Mouse (Mus musculus): ENCODE data around the gene Hsp90ab1.

Hsp90ab1 gene

DNA sequence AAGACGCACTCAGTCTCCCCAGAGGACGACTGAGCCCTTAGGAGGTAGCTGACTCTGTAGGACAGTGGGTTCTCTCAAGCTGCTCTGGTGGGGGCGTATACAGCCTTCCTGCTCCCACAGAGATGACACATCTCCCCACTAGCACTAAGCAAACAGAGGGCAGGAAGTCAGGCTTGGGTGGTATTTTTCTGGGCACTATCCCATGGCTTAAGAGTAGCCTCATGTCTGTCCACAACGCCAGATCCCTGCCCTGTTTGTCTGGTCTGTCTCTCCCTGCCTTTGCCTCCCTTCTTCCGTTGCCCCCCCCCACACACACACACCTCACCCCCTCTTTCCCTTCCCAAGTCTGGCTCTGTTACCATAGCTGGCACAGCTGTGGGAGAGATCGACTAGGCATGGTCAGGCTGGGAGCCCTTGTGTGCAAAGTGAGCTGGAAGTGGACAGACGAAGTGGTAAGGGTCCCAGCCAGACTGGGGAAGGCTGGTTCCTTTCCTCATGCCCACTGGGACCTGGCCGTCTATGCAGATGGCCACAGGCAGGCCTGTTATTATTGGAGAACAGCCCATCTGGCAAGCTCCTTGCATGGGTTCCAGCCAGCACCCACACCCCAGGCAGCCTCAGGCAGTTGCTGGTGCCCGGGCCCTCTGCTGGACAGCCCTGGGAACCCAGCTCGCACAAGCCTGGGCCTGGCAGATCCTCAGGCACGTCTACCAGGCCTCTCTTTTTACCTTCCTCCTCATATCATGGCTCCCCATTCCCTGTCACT is 23.7 kb upstream of the Hsp90ab1 start:
- 22% methylated on average over 11 of the region's 11 CpGs for WGBS

DNA sequence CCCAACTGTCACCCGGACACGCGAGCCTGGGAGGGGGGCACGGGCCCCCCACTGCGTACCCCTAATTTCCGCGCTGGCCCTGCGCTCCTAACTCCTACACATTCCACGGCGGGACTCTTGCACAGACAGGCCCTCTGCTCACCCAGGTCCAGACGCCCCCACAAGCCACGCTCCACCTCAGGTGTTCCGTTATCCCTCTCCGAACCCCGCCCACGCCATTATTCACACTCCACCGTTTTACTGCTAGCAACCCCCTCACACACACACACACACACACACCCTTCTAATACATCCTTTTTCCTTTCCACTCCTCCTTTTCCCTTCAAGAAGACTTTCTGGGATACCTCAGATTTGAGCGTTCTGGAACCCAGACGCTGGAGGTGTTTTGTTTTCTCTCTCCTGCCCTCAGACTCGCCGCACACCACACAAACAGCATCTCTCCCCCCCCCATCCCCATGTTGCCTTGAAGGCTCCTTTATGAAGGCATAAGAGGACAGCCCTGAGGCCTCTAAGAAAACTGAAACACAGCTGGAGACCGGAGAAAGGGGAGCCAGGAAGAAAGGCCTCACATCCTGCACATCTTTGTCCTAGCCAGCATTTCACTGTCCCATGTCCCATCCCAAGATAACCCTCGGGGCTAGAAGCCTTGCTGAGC is 22.8 kb upstream of the Hsp90ab1 start:
- 11% methylated on average over 23 of the region's 23 CpGs for WGBS

DNA sequence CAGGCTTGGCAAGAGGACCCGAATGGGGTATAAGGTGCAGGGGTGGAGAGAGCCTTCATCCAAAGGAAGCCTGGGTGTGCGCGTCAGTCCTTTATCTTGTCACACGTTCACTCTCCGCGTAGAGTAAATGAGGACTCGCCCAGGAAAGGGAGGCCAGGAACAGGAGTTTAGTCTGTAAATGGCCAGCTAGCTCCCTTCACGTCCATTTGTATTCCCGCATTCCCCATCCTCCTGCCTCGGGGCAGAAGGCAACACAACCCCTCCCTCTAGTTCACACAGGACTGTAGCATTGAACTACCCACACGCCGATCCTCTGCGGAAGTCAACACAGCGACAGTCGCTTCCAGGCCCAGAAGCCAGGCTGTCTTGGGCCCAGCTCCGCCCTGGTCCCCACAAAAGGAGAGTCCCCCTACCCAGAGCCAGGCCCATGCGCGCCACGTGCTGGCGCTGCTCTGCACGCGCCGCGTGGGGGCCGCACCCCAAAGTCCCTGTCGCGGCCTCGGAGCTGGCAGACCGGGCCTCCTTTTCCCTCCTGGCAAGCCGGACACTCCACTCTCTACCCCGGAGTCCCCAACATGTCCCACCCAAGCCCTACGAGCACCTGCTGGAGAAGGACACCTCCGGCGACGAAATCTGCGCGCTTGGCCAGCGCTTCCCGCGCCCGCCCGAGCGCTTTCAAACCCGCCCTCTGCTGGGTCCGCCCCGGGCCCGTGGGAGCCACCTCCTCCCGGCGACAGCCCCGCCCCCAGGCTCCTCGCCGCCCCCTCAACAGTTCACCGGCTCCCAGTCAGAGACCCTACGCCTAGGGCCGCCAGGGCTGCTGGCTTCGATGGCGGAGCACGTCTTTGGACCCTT is 22.0 kb upstream of the Hsp90ab1 start:
- WGBS = 4% methylated on average over 57 of the region's 58 CpGs

DNA sequence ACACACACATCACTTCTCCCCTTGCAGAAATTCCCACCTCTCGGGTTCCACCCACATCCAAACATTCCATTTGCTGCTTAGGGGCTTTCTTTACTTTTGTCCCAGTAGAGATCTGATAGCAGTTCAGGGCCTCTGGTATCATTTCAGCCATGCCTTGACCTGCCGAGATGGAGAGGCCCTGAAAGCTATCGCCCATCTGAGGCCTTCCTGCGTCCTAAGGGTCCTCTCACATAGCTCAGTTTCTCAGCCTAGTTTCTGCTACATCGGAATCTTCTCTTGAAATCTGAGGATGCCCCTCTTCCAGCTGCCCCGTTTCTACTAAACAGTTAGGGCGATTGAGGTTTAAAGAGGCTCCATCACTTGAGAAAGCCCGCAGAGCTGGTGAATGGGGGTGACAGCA is 21.1 kb upstream of the Hsp90ab1 start:
- 76% methylated on average over 8 of the region's 8 CpGs for WGBS

DNA sequence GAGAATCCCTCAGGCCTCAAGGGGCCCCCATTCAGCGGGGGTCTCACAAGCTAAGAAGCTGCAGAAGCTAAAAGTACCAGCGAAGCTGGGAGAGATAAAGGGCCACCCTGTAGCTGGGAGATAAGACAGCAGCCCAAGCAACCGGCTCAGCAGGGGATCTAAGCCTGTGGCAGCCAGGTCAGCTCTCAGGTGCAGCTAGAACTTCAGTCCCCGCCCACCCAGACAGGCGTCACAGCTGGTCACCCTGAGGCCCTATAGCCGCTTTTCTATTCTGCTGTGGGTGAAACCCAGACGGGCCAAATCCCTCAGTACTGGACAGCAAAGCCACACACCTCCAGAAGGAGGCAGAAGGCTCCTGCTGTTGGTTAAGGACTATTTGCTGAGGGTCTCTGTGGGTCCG is 20.4 kb upstream of the Hsp90ab1 start:
- 79% methylated on average over 8 of the region's 8 CpGs for WGBS

DNA sequence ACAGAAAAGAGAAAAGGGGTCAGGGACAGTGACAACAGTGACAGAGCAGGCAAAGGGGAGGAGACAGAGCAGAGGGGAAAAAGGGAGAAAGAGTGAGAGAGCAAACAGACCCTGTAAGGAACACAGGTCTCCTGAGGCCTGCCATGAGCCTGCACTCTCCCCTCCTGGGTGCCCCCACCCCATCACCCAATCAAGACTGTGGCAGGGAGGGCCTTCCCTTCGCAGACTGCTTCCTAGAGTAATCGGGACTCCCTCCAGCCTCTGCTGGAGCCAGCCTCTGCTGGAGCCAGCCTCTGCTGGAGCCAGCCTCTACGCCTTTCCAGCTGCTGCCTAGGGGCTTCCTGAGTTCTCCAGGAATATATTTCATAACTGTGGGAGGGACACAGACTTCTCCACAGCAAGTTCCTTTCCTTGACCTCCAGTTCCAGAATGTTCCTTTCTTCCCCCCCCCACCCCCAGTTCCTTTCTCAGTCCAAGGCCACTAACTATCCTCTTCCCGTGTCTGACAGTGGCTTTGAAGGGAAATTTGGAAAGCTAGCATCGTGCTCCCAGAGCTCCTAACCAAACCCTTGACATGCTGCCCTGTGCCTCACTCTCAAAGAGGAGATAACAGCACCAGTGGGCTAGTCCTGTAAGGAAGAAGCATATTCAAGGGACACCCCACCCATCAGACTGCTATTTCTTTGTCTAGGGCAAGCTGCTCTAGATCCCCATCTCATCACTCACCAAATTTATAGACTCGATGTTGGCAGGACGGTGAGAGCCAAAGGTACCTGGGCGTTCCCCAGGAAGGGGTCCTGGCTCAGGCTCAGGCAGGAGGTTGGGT is 19.7 kb upstream of the Hsp90ab1 start:
- WGBS = 47% methylated on average over 8 of the region's 8 CpGs

DNA sequence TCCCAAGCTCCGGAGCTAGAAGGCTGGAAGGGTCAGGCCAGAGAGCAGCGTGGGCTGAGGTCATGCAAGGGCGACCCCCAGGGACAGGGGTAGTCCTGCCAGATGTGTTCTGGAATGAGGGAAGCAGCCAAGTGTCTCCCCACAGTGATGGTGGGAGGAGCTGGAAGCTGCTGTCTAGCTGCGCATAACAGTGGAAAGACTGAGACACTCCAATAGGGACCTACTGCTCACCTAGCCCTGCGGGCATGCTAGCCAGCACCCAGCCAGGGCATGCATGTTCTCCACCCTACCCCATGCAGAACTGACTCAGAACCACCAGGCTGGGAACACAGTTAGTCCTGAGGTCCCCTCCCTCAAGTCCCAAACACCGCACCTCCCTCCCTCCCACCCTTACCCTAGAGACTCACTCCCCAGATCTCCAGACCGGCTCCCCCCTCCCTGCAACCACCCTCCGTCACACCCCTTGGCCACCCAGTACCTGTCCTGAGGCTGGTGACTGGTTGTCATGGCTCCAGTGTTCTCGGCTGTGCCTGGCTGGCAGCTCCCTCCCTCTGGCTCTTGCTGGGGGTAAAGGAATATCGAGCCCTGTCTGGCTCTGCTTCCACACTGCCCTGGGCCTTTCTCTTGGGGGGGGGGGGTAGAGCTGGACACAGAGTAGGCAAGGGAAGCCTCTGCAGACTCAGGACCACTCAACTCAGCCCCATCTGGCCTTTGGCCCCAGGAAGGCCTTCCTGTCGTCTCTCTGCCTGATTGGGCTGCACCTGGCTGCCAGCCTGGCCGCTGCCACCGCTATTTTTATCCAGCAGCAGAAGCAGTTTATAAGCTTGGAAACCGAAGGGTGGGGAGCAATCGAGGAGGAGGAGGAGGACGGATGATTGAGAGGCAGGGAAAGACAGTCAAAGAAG is 18.9 kb upstream of the Hsp90ab1 start:
- WGBS = 43% methylated on average over 16 of the region's 16 CpGs

DNA sequence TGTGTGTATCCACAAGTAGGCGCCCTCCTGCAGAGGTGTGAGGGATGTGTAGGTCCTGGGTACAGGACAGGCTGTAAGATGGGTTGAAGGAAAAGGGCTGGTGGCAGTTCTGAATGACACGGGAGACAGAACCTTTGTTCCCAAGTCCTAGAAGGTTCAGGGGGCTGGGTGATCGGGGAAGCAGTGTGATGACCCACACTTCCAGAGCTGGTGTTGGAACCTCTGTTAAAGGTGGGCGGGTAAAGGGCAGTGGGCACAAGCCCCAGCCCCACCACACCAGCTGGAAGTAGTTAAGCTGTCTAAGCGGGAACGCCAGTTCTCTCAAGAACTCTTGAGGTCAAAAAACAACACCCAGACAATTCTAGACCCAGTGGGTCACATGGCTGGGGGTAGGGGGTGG is 17.3 kb upstream of the Hsp90ab1 start:
- 92% methylated on average over 6 of the region's 6 CpGs for WGBS

DNA sequence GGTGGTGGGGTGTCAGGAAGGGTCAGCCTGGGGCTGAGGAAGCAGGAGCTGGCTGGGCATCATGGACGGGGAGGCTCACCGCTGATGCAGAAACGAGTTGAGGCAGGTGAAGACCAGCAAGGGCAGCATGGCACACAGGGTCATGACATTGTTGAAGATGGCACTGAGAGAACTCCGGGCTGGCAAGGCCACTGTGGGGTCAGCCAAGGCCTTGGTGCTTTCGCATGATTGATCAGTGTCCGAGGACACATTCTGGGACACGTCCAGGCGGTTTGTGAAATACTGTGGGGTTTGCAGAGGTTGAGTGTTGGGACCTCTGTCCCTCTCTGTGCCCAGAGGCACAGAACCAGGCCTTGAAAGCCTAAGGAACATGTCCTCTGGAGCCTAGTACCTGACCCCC is 16.8 kb upstream of the Hsp90ab1 start:
- 92% methylated on average over 8 of the region's 8 CpGs for WGBS

DNA sequence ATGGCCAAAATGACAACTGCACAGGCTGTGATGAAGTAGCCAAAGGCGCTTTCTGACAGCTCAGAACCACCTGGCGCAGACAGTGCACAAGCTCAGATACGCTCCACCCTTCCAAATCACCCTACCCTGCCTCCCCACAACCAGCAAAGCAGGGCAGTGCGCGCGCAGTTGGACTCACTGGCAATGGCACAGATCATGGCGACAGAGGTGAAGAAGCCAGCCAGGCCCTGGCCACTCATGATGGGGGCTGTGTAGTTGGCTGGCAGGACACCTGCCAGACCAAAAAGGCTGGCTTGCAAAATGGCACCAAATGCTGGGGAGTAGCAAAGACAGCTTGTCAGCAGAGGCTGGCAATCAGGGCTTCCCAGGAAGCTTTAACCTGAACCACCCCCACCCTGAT is 16.2 kb upstream of the Hsp90ab1 start:
- WGBS = 97% methylated on average over 7 of the region's 7 CpGs

DNA sequence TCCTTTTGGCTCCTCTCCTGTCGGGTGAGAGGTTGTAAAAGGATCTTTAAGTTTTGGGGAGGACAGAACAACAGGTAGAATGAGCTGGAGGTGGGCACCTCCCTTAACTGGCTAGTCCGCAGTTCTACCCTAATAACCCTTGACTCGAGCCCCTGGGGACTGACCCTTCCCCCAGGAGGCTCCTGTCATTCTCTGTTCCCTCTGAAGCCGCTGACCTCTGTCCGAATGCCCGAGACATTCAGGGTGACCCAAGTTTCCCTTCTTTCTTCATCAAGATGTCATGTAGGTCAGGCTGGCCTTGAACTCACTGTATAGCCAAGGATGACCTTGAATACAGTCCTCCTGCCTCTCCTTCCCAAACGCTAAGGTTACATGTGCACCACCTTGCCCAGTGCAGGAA is 15.3 kb upstream of the Hsp90ab1 start:
- WGBS = 97% methylated on average over 7 of the region's 7 CpGs

DNA sequence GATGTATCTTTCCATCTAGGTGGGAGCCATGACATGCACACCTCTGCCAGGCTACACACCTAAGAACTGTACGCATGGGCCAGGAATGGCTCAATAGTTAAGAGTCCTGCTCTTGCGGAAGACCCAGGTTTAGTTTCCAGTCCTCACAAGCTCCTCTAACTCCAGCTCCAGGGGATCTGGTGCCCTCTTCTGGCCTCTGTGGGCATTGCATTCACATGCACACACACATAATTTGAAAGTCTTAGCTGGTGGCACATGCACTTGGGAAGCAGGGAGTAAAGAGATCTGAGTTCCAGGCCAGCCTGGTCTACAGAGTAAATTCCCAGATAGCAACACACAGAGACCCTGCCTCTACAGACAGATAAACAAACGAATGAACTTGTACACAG is 13.4 kb upstream of the Hsp90ab1 start:
- WGBS = 96% methylated on average over 3 of the region's 3 CpGs

DNA sequence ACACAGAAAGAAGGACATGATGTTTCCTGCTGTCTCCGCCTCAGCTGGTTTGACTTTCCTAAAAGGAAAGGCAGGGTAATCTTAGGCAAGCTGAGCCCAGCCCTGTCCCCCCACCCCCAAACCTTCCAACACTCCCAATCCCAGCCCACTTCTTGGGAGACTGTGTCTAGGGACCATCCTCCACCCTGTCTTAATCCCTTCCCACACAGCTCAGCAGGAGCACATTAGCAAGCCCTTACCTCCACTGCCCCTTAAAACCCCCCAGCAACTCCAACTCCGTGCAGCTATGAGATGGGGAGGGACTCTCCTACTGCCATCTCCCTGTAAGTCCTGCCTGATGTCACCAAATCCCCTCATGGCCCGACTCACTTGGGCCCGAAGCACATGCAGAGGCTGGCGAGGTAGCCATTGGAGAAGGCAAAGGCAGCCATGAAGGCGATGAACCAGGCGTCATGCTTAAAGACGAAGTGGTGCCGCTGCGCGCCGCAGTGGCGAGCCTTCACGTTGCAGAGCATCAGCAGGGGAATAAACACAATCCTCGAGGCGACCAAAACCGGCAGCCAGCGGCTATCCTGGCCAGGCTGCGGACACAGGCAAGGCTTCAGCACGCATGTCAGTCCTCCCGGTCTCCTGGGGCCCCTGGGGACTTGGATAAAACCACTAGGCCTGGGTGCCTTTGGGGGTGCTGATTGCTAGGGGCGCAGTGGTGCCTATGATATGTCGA is 12.8 kb upstream of the Hsp90ab1 start:
- WGBS = 69% methylated on average over 23 of the region's 23 CpGs

DNA sequence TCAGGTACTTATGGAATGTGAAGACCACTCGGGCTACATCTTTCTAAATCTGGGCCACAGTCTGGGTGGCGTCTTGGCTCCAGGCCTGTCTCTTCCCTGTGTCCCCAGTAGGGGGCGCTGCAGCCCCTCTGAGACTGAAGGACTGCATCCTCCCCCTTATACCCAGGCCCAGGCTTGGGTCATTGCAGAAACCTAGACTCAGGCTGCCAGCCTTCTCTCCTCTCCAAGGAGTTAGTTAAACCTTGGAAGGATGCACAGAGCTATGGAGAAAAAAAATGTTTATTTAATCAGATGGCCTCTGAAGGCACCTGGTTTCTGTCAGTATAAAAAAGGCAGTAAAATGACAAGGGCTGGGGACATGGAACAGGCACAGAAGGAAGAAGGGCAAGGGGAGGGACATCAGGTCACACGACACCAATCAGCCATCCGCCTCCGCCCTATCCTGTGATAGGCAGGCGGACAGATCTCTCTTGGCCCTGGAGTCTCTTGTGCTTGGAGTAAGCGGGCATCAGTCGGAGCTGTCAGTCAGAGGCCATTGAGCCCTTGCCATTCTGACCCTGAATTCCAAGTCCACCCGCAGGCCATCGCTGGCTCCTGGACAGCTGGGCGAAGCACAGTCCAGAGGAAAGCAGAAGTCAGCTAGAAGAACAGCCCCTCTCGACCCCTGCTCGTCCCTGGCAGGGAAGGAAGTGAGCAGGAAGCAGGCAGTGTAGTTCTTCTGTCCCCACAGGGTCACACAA is 12.0 kb upstream of the Hsp90ab1 start:
- 34% methylated on average over 14 of the region's 14 CpGs for WGBS

DNA sequence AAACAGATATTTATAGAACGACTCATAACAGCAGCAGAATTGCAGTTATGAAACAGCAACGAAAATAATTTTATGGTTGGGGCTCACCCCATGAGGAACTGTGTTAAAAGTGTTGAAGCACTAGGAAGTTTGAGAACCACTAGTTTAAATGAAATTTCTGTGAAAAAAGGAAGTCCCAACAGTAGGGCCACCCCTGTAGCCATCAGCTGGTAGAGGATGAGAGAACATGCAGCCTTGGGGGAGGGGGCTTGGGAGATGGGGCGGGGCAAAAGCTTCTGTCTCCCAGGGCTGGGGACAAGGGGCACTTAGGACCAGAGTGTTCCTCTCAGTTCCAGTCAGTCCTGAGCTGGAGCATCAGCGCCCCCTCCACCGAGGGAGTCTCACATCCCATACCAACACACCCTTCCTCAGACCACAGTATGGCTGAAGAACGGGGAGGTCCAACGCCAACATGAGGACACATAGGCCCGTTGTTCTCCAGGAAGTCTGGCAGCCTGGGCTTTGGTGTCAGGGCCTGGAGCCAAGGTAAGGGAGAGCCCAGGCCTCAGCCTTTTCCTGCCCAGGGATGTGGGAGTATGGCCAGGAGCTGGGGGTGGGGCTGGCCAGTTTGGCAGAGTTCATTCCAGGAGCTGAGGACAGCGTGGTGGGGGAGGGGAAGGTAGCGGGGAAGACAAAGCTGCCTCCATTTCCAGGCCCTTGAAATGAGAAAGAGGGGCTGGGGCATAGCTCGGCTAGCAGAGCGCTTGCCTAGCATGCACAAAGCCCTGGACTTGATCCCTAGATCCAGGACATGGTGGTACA is 11.2 kb upstream of the Hsp90ab1 start:
- WGBS = 35% methylated on average over 12 of the region's 12 CpGs

DNA sequence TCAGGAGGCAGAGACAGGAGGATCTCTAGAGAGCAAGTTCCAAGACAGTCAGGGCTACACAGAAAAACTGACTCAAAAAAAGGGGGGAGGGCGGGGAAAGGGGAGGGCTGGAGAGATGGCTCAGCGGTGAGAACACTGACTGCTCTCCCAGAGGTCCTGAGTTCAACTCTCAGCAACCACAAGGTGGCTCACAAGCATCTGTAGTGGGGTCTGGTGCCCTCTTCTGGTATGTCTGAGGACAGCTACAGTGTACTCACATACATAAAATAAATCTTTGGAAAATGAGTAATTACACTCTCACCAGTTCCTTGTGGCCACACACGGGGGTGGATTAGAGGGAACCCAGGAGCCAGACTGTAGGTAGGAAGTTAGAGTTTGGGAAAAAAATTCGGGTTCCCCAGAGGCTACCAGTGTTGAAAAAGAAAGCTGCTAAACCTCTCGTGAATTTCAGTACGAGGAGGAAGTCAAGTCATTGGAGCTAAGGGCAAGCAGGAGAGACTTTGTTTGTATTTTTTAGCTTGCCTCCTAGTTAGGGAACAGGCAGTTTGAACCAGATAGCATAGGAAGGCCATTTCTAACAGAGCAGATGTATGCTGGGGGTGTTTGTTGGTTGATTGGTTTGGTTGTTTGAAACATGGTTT is 9.8 kb upstream of the Hsp90ab1 start:
- 50% methylated on average over 6 of the region's 6 CpGs for WGBS

DNA sequence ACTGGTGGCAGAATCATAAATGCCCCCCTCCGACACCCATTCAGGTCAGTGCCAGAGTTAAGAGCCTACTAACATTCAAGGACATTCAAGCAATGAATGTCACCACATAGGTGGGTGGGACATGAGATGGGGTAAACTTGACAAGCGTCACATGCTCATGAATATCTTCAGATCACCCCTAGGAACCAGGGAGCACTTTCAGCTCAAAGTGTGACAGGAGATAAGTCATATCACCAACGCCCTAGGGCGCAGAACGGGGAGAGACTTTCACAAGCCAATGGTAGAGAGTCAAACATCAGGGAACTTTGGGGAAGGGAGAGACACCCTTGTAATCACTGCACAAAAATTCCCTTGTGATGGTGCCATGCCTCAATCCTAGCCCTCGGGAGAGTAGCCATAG is 9.1 kb upstream of the Hsp90ab1 start:
- WGBS = 94% methylated on average over 6 of the region's 6 CpGs

DNA sequence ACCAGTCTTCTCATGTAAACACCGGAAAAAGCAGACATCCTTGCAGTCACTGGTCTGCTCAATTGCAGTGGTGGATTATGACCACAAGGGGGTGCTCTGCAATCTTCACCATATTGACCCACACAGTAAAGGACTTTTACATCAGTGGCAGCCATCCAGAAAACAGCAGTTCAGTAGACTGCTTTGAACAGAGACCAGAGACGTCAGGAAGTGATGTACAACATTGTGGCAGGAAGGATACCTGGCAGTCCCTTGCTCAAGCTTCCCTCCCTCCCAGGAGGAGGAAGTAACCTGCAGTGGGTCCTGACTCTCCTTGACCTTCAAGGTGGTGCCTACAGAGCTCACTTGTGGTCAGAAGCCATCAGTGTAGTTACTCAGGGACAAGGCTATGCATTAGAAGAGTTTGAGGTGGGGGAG is 8.5 kb upstream of the Hsp90ab1 start:
- WGBS = 9% methylated on average over 2 of the region's 2 CpGs

Data from cerebral cortex, adult 2 months (tissue).